Mouse (Mus musculus): Measurements from ENCODE around the gene Kif21a.

Kif21a gene

DNA sequence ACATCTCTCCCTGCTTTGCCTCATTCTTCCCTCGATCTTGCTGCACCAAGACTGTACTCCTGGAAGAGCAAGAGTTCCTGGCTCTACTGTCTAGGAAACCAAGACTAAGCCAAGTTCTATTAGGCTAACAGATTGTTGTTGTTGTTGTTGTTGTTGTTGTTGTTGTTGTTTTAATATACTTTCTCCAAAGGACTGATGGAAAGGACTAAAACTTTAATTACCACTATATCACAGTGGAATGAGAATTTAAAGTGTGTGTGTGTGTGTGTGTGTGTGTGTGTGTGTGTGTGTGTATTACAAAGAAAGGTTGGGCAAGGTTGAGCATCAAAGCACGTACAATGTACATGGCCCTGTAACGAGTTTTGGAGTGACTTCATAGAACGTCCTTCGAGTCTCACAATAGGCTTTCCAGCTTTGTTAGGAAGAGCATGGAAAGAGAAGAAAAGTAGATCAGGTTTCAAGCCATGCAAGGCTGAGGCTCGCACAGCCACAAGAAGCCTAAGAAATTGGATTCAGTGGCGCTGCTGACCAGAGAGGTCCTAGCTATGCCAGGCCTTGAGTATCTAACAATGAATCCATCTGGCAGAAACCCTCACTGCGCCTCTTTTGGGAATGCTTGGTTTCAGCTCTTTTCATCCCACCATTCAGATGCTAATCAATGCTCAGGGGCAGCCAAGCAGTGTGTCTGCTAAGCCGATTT, 31.4 kb downstream of the Kif21a start:
- no peak for DNase-seq

DNA sequence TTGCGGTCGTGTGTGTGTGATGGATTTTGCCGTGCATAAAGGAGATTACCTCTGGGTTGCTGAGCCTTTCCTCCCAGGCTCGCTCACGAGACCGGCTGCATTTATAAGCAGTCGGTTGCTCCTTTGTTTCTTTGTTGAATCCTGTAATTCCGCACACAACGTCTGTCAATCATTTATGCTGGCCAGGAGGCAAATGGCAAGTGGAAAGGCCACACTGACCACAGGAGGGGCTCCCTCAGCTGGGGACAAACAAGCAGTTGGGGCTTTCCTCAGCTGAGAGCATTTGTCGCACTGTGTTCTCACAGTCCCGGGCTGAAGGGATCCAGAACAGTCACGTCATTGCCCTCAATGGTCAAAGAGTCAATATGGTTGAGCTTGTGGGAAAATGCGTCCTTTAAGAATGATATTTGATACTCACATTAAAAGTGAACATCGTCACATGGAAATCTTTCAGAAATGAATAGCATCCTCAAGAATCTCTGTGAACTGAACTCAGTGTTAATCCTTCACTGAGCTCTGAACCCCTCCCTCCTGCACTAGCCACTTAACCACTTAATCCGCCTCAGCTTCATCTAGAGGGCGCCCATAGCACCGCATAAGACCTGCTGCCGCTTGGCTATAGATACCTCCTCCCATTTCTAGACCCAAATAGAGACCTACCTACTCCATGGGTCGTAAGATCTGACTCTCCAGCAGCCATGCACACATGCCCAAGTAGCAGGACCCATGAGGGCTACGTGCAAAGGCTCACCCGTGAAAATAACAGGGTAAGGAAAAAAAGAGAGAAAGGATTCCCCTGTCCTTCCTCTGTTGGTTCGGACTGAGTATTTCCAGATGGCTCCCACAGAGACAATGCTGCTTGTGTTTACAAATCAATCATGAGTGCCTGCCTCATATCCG, 32.2 kb downstream of the Kif21a start:
- no peak for DNase-seq

DNA sequence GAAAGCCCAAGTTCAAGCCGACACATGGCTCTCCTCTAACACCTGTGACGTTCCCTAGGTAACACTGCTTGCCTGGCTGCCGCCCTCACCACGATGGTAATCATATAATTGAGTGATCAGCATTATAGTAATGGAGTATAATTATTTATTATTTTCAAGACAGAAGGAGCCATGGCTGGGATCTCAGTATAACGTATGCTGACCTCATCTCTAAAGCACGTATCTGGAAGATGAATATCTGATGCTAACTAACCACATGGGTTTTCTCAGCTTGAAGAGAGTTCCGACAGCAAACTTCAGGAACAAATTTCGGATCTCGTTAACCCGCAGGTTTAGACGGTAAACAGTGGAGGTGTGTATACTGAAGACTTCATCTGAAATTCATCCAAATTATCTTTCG, 33.4 kb downstream of the Kif21a start:
- DNase-seq = no peak

DNA sequence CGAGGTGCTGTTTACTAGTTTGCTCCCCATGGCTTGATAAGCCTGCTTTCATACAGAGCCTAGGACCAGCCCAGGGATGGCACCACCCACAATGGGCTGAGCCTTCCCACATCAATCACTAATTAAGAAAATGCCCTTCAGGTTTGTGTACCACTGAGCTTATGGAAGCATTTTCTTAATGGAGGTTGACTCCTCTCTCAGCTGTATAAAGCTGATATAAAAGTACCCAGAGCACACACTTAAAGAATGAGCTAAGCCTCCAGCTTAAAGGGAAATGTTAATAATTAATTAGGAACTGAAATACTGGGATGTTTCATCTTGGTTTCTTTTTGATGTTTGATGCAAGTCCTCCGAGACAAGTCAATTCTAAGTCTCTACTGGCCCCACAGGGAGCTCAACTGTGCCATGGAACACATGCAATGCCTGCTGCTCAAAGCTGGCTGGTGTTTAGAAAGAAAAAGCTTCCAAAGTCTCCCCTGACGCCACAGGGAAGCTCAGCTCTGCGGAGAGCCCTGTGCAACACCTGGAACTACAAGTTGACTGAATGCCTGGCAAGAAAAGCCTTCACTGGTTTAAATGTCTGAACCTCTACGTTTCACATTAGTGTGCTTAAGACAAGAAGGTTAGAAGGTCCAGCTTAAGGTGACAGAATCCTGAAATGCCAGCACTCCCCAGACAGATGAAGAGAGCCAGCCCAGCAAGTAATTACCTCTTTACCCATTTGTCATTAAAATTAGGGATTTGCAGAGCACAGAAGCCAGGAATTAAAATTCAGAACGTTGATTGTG, 36.8 kb downstream of the Kif21a start:
- no peak for DNase-seq

- DNase-seq = no peak
These were observed 39.5 kb downstream of the Kif21a start for GRCm38 (mm10) chr15:91010218-91010617.

- DNase-seq = no peak
These were observed 42.5 kb downstream of the Kif21a start for GRCm38 (mm10) chr15:91007123-91007830.

GRCm38 (mm10) chr15:91004726-91005125, 45.0 kb downstream of the Kif21a start:
- no peak for DNase-seq

- no peak for DNase-seq
These were observed 48.6 kb downstream of the Kif21a start for GRCm38 (mm10) chr15:91001037-91001616.

DNA sequence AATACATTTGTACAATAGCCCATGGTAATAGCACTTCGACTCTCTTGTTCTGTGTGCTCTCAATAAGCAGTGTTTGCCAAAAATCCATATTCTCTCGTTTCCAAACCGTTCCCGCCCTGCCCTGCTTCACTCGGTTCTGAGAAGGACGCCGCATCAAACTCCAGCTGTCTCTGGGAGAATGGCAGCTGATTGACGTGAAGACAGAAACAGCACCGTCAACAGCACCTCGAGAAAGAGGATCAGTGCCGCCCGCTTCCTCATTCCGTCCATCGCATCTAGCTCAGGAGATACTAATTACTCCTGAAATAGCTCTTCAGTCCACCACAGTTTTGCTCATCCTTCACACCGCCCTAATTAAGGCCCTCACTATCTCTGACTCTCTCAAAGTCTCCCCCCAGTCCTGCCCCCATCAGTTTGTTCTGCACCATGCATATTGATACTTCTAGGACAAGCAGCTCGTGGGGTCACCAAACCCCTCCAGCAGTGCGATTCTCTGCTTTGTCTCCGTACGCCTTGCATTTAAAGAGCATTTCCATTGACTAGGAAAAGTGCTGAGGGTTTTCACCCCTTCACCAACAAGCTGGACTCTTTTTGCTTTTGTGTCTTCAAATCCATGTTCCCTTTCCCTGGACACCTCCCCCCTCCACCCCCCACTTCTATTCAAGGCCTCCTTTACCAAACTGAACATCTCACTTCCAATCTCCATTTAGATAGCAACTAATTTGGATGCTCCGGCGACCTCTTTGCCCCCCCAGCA, 49.3 kb downstream of the Kif21a start:
- DNase-seq = no peak

- no peak for DNase-seq
These were observed 56.9 kb downstream of the Kif21a start for GRCm38 (mm10) chr15:90992871-90993270.

DNA sequence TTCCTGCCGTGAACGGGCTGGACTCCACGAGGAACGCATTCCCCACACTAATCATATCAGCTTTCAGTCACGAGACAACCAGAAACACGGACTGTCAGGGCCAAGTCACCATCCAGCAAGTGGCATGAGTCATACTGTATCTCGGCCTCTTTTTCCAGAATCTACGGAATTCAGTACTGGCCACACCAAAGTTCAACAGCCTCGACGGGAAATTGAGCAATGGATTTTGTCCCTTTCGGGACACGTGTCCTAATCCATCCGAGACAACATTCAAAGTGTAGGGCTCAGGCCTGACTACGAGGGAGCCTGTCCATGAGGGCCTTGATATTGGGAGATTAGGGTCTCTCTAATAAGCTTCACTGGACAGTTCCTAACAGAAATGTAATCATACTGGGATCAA, 57.4 kb downstream of the Kif21a start:
- DNase-seq = no peak

- no peak for DNase-seq
These were observed 57.9 kb downstream of the Kif21a start for GRCm38 (mm10) chr15:90991843-90992242.

DNA sequence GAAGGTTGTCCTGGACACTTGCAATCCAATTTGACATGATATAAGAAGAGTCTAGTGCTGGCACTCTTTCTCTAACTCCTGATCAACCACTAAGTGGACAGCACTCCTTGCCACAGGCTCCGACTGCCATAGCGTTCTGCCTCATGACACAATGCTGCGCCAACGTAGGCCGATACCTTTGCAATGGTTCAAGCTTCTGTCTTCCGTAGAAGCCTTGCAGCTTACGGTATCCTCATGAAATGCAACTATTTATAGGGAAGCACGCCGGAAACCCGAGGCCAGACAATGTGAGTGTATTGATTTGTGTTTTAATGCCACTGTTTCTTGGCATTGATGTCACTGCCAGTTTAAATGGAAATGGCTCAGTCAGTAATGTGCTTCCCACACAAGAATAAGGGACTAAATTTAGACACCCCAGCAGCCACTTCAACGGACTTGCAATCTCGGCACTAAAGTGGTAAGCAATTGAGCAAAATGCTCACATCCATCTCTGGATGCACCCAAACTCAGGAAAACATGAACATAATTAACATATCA, 62.0 kb downstream of the Kif21a start:
- DNase-seq = no peak

- no peak for DNase-seq
These were observed 73.8 kb downstream of the Kif21a start for GRCm38 (mm10) chr15:90975914-90976313.

DNA sequence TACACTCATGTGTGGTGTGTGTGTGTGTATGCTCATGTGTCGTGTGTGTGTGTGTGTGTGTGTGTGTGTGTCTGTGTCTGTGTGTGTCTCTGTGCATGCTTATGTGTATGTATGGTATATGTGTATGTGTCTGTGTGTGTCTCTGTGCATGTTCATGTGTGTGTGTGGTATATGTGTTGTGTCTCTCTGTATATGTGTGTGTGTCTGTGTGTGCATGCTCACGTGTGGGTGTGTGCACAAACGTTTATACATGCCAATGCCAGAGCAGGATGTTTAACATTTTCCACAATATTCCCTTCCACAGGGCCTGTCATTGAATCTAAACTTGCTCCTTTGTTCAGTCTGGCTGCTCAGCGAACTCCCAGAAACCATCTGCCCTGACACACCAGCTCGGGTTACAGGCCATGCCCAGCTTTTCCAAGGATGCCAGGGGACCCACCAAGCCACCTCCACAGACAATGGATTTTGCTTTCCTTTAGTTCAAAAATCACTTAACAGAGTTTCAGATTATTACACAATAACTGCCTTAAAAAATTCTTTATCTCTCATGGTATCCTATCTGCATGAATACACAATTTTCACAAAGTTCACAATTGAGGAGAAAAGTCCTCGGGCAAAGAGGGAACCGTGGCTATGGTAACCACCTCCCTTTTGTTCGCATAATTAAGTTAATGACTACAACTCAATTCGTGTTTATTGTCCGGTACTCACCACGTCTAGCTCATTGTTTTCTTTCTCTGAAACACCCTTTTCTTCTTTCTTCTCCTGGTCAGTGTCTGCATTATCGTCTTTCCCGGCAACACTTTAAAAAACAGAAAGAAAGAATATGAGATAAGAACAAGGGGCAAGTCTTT, 77.6 kb downstream of the Kif21a start:
- no peak for DNase-seq

DNA sequence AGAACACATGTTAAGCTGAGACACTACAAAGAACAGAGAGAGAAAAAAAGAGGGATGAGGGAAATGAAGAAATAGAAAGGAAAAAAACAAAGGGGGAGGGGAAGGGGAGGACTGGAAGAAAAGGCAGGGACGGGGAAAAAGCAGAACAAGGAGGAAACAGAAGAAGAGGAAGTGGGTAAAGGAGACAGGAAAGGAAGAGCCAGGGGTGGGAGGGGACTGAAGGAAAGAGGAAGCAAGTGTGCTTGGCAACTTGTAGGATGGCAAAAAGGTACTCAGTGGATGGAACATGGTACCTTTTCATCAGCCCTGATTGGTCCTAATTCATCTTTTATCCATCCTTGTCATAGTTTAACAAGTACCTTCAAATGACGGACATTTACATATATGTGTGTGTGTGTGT, 86.4 kb downstream of the Kif21a start:
- no peak for DNase-seq

GRCm38 (mm10) chr15:90962548-90962947, 87.2 kb downstream of the Kif21a start:
- DNase-seq = no peak

DNA sequence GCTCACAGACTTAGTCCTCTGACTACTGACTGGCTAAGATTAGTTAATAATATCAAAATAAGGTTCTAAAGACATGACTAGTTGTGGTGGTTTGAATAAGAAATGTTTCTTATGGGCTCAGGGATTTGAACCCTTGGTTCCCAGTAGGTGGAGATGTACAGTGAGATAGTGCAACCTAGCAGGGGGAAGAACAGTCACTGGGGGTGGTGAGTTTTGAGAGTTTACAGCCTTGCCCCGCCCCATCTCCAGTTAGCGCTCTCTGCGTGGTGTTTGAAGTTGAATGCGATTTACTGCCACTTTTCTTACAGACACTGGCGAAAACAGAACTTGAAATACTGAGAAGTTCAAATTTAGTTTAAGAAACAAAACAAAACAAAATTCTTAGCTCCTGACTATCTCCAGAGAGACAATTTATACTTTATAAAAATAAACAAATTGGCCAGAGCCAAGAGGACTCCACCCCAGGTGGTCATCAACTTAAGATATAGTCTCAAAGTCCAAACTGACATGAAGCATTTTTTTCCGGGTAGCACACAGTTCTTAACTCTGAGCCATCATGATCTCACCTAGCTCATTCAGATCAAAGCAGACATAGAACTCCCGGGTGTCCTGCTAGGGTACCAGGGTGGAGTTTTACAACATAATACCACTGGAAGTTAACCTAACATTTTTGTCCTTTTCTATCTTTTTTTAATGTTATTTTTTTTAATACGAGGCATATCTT, 88.8 kb downstream of the Kif21a start:
- no peak for DNase-seq

GRCm38 (mm10) chr15:90951383-90951782, 98.4 kb downstream of the Kif21a start:
- no peak for DNase-seq

DNA sequence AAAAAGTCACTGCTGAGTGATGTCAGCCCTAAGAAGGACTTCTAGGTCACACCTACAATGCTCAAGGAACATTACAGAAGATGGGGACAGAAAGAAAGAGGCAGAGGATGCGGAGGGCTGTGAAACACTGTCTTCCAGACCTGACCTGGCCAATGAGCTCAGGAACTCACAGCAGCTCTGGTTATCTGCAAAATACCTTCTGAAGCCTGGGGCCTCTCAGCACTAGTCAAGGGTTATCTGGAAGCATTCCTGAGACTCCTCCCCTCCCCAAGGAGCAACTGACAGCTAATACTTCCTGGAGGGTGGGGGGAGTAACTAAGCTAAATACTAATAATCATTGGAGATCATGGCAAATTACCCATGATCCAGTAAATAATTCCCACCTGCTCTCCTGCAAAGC, 111.3 kb downstream of the Kif21a start:
- DNase-seq = no peak
